Mouse (Mus musculus): ENCODE measurements around the gene Cks1b. TPM values are rescaled to one million over a fixed set of nuclear protein-coding genes. Genes with fewer than 3 reads are reported as not detected.

Gene Cks1b
- total RNA-seq, 1 experiment, result 190 TPM

GRCm38 (mm10) chr3:89449541-89449940 lies 31.4 kb upstream of the Cks1b start:
- Histone ChIP-seq H3K4me3 (ENCODE audit: insufficient read depth in 1 of 2, low read depth in 1 of 2, low read length in 2 of 2, poor library complexity in 1 of 2, severe bottlenecking in 1 of 2) (peak overlapping the region; percentile 45 to 46), H3K9me3 (ENCODE audit: control insufficient read depth, insufficient read depth, low read depth, low read length) (no peaks in the 10 kb centered on the region), H3K27ac (ENCODE audit: insufficient read depth, low read depth, low read length, poor library complexity, severe bottlenecking) (no peak overlapping the region), H3K9ac (ENCODE audit: insufficient read depth, low read depth, low read length, poor library complexity, severe bottlenecking) (peak overlapping the region; percentile 42; the same call in 1 of the 2 replicates), H3K36me3 (ENCODE audit: control insufficient read depth, insufficient read depth, low read length, poor library complexity, severe bottlenecking) (peaks cover 7% of the 10 kb centered on the region; the same call in 1 of the 2 replicates), H3K4me1 (ENCODE audit: control insufficient read depth in 2 of 2, insufficient read depth in 2 of 2, low read length in 2 of 2, poor library complexity in 1 of 2) (peaks cover 0 to 14% of the 10 kb centered on the region in 2 experiments; a peak in 2 of 4 replicates)
- in situ Hi-C loops (cut with MboI; ENCODE audit: low sequenced_read_pairs in 2 of 2, unreplicated experiment in 2 of 2), result no loop called here
- TF ChIP-seq ZNF384 (IDR thresholded peaks at IDR 0.05; ENCODE audit: low read depth, low read length) (no peak), ZC3H11A (IDR thresholded peaks at IDR 0.05; ENCODE audit: borderline replicate concordance, low read depth, low read length) (0 out of 2 replicates have a peak, but pooled peaks have one; percentile 3)
- DNase-seq (ENCODE audit: low read depth, low spot score), result peak; percentile 98

GRCm38 (mm10) chr3:89448720-89449537 lies 30.7 kb upstream of the Cks1b start:
- in situ Hi-C loops (cut with MboI; ENCODE audit: low sequenced_read_pairs in 2 of 2, unreplicated experiment in 2 of 2), result no loop called here
- Histone ChIP-seq H3K4me1 (ENCODE audit: control insufficient read depth in 2 of 2, insufficient read depth in 2 of 2, low read length in 2 of 2, poor library complexity in 1 of 2) (peaks cover 0 to 14% of the 10 kb centered on the region in 2 experiments; a peak in 2 of 4 replicates), H3K9ac (ENCODE audit: insufficient read depth, low read depth, low read length, poor library complexity, severe bottlenecking) (peak overlapping the region; percentile 42; the same call in 1 of the 2 replicates), H3K27ac (ENCODE audit: insufficient read depth, low read depth, low read length, poor library complexity, severe bottlenecking) (no peak overlapping the region), H3K9me3 (ENCODE audit: control insufficient read depth, insufficient read depth, low read depth, low read length) (no peaks in the 10 kb centered on the region), H3K36me3 (ENCODE audit: control insufficient read depth, insufficient read depth, low read length, poor library complexity, severe bottlenecking) (peaks cover 7% of the 10 kb centered on the region; the same call in 1 of the 2 replicates), H3K4me3 (ENCODE audit: insufficient read depth in 1 of 2, low read depth in 1 of 2, low read length in 2 of 2, poor library complexity in 1 of 2, severe bottlenecking in 1 of 2) (peak overlapping the region; percentile 45 to 46)
- no peak for DNase-seq (ENCODE audit: low read depth, low spot score)
- no peak for TF ChIP-seq MAFK (IDR thresholded peaks at IDR 0.05; ENCODE audit: insufficient read depth, low read depth, low read length)
- peak; percentile 82 for TF ChIP-seq ZNF384 (IDR thresholded peaks at IDR 0.05; ENCODE audit: low read depth, low read length)

- peaks cover 3 to 11% of the 10 kb centered on the region in 2 experiments; a peak in 2 of 4 replicates for H3K4me1 ChIP-seq (ENCODE audit: control insufficient read depth in 2 of 2, insufficient read depth in 2 of 2, low read length in 2 of 2, poor library complexity in 1 of 2)
- H3K36me3 ChIP-seq (ENCODE audit: control insufficient read depth, insufficient read depth, low read length, poor library complexity, severe bottlenecking), result peaks cover 3% of the 10 kb centered on the region; the same call in 1 of the 2 replicates
- H3K4me3 ChIP-seq (ENCODE audit: insufficient read depth in 1 of 2, low read depth in 1 of 2, low read length in 2 of 2, poor library complexity in 1 of 2, severe bottlenecking in 1 of 2), result no peak overlapping the region
- TF ChIP-seq HCFC1 (IDR thresholded peaks at IDR 0.05; ENCODE audit: borderline replicate concordance, insufficient read depth, low read length) (no peak), ZNF384 (IDR thresholded peaks at IDR 0.05; ENCODE audit: low read depth, low read length) (no peak), ZC3H11A (IDR thresholded peaks at IDR 0.05; ENCODE audit: borderline replicate concordance, low read depth, low read length) (no peak), MAFK (IDR thresholded peaks at IDR 0.05; ENCODE audit: insufficient read depth, low read depth, low read length) (no peak), CHD2 (IDR thresholded peaks at IDR 0.05; ENCODE audit: low read depth, low read length) (no peak)
- no peak for DNase-seq (ENCODE audit: low read depth, low spot score)
- no peak overlapping the region for H3K9ac ChIP-seq (ENCODE audit: insufficient read depth, low read depth, low read length, poor library complexity, severe bottlenecking)
- in situ Hi-C loops (cut with MboI; ENCODE audit: low sequenced_read_pairs in 2 of 2, unreplicated experiment in 2 of 2), result no loop called here
- H3K27ac ChIP-seq (ENCODE audit: insufficient read depth, low read depth, low read length, poor library complexity, severe bottlenecking), result no peak overlapping the region
- H3K9me3 ChIP-seq (ENCODE audit: control insufficient read depth, insufficient read depth, low read depth, low read length), result no peaks in the 10 kb centered on the region
These were observed 22.5 kb upstream of the Cks1b start for GRCm38 (mm10) chr3:89440691-89441090.

GRCm38 (mm10) chr3:89437269-89437668 lies 19.1 kb upstream of the Cks1b start:
- in situ Hi-C loops (cut with MboI; ENCODE audit: low sequenced_read_pairs in 2 of 2, unreplicated experiment in 2 of 2), result no loop called here
- H3K27ac ChIP-seq (ENCODE audit: insufficient read depth, low read depth, low read length, poor library complexity, severe bottlenecking), result peak overlapping the region; percentile 61; the same call in 1 of the 2 replicates
- peaks cover 3 to 22% of the 10 kb centered on the region in 2 experiments; a peak in 2 of 4 replicates for H3K4me1 ChIP-seq (ENCODE audit: control insufficient read depth in 2 of 2, insufficient read depth in 2 of 2, low read length in 2 of 2, poor library complexity in 1 of 2)
- H3K4me3 ChIP-seq (ENCODE audit: insufficient read depth in 1 of 2, low read depth in 1 of 2, low read length in 2 of 2, poor library complexity in 1 of 2, severe bottlenecking in 1 of 2), result peak overlapping the region; percentile 66 to 77
- TF ChIP-seq CHD2 (IDR thresholded peaks at IDR 0.05; ENCODE audit: low read depth, low read length) (no peak), MAFK (IDR thresholded peaks at IDR 0.05; ENCODE audit: insufficient read depth, low read depth, low read length) (no peak), HCFC1 (IDR thresholded peaks at IDR 0.05; ENCODE audit: borderline replicate concordance, insufficient read depth, low read length) (no peak), ZNF384 (IDR thresholded peaks at IDR 0.05; ENCODE audit: low read depth, low read length) (no peak), ZC3H11A (IDR thresholded peaks at IDR 0.05; ENCODE audit: borderline replicate concordance, low read depth, low read length) (no peak)
- no peak for DNase-seq (ENCODE audit: low read depth, low spot score)
- no peaks in the 10 kb centered on the region for H3K9me3 ChIP-seq (ENCODE audit: control insufficient read depth, insufficient read depth, low read depth, low read length)
- peak overlapping the region; percentile 72; the same call in 1 of the 2 replicates for H3K9ac ChIP-seq (ENCODE audit: insufficient read depth, low read depth, low read length, poor library complexity, severe bottlenecking)
- H3K36me3 ChIP-seq (ENCODE audit: control insufficient read depth, insufficient read depth, low read length, poor library complexity, severe bottlenecking), result peaks cover 15% of the 10 kb centered on the region

All from ES-E14 (cell line).